Mouse (Mus musculus) ES-E14 (cell line): ENCODE measurements at regions not wholly inside any gene's neighbourhood (a gene's known extent, or its start where the extent isn't known, plus 50 kb on each side); places are given as distances from the start of the nearest gene placed in this dataset.

Source experiments
- DNase-seq: peaks from one replicate; pipeline ENCODE4 v3.0.0-alpha.2; 2013; ENCODE audit warnings: low read depth, low spot score
- H3K27ac ChIP-seq: 2 replicates; pipeline ENCODE4 v1.5.1; 2012; ENCODE audit warnings: low read depth, mild to moderate bottlenecking, low read length, moderate library complexity, mixed read lengths; ENCODE audit not compliant: poor library complexity, insufficient read depth, severe bottlenecking
- H3K36me3 ChIP-seq: 2 replicates; pipeline ENCODE4 v1.6.1; 2012; ENCODE audit warnings: mild to moderate bottlenecking, low read length, moderate library complexity, mixed read lengths; ENCODE audit not compliant: control insufficient read depth, poor library complexity, insufficient read depth, severe bottlenecking
- H3K4me1 ChIP-seq, 2 experiments: fragments of 150-350 bp in 1 of 2; sonication (generic) in 1 of 2; 2 replicates each; pipeline ENCODE4 v1.6.1; 2012; ENCODE audit warnings: low read length in 2 of 2, mild to moderate bottlenecking in 1 of 2, mixed read lengths in 1 of 2; ENCODE audit not compliant: control insufficient read depth in 2 of 2, insufficient read depth in 2 of 2, poor library complexity in 1 of 2
- H3K4me3 ChIP-seq, 2 experiments: fragments of 150-350 bp in 1 of 2; sonication (generic) in 1 of 2; 2 replicates each; pipeline ENCODE4 v1.5.1; 2012; ENCODE audit warnings: low read length in 2 of 2, low read depth in 1 of 2, mild to moderate bottlenecking in 1 of 2, mixed read lengths in 1 of 2; ENCODE audit not compliant: insufficient read depth in 1 of 2, poor library complexity in 1 of 2, severe bottlenecking in 1 of 2
- H3K9ac ChIP-seq: 2 replicates; pipeline ENCODE4 v1.6.1; 2012; ENCODE audit warnings: low read depth, mild to moderate bottlenecking, low read length, mixed read lengths; ENCODE audit not compliant: poor library complexity, insufficient read depth, severe bottlenecking
- H3K9me3 ChIP-seq: fragments of 150-350 bp; sonication (generic); 2 replicates; pipeline ENCODE4 v1.6.1; 2012; ENCODE audit warnings: low read depth, mild to moderate bottlenecking, low read length; ENCODE audit not compliant: control insufficient read depth, insufficient read depth
- CHD2 ChIP-seq: IDR thresholded peaks from 2 replicates; pipeline ENCODE4 v1.6.1; 2014; ENCODE audit warnings: mild to moderate bottlenecking, low read depth, low read length, inconsistent platforms
- HCFC1 ChIP-seq: IDR thresholded peaks from 2 replicates; pipeline ENCODE4 v1.6.1; 2012; ENCODE audit warnings: low read length, inconsistent platforms, borderline replicate concordance; ENCODE audit not compliant: insufficient read depth
- MAFK ChIP-seq: IDR thresholded peaks from 2 replicates; pipeline ENCODE4 v1.6.1; 2014; ENCODE audit warnings: mild to moderate bottlenecking, low read depth, low read length, inconsistent platforms; ENCODE audit not compliant: insufficient read depth
- ZC3H11A ChIP-seq: IDR thresholded peaks from 2 replicates; pipeline ENCODE4 v1.6.1; 2012; ENCODE audit warnings: low read depth, mild to moderate bottlenecking, inconsistent platforms, low read length, borderline replicate concordance
- ZNF384 ChIP-seq: IDR thresholded peaks from 2 replicates; pipeline ENCODE4 v1.6.1; 2012; ENCODE audit warnings: low read depth, low read length, inconsistent platforms
- in situ Hi-C, 2 experiments: fragments of 600-800 bp; cut with MboI; formaldehyde crosslinking; loops; one replicate each; pipeline ENCODE4 v1.15.1; 2025; ENCODE audit warnings: low sequenced_read_pairs in 2 of 2, inconsistent platforms in 1 of 2; ENCODE audit not compliant: unreplicated experiment in 2 of 2

GRCm38 (mm10) chr5:126531528-126531894 lies 710.1 kb upstream of the Tmem132c start:
- no peak overlapping the region for H3K9ac ChIP-seq
- H3K27ac ChIP-seq, result no peak overlapping the region
- H3K4me3 ChIP-seq, result no peak overlapping the region
- no peaks in the 10 kb centered on the region for H3K4me1 ChIP-seq
- no peak for TF ChIP-seq ZNF384
- TF ChIP-seq ZC3H11A, result no peak
- no peak for TF ChIP-seq CHD2
- no peak for TF ChIP-seq MAFK
- TF ChIP-seq HCFC1, result no peak
- H3K9me3 ChIP-seq, result no peaks in the 10 kb centered on the region
- H3K36me3 ChIP-seq, result no peaks in the 10 kb centered on the region
- in situ Hi-C loops, result no loop called here
- no peak for DNase-seq

- in situ Hi-C loops, result no loop called here
- no peak overlapping the region for H3K9ac ChIP-seq
- no peaks in the 10 kb centered on the region for H3K36me3 ChIP-seq
- no peak overlapping the region for H3K27ac ChIP-seq
- TF ChIP-seq HCFC1, result no peak
- TF ChIP-seq MAFK, result no peak
- no peak for TF ChIP-seq ZNF384
- TF ChIP-seq ZC3H11A, result no peak
- no peak for TF ChIP-seq CHD2
- H3K4me3 ChIP-seq, result no peak overlapping the region
- H3K9me3 ChIP-seq, result no peaks in the 10 kb centered on the region
- no peak for DNase-seq
- no peaks in the 10 kb centered on the region for H3K4me1 ChIP-seq
Measured at GRCm38 (mm10) chr5:126531975-126532374, 709.6 kb upstream of the Tmem132c start.

- no peaks in the 10 kb centered on the region for H3K4me1 ChIP-seq
- in situ Hi-C loops, result no loop called here
Measured at GRCm38 (mm10) chr5:126538072-126538471, 703.5 kb upstream of the Tmem132c start.

GRCm38 (mm10) chr5:126544261-126544976 lies 697.2 kb upstream of the Tmem132c start:
- Histone ChIP-seq H3K9me3 (no peaks in the 10 kb centered on the region), H3K27ac (no peak overlapping the region), H3K9ac (no peak overlapping the region), H3K4me3 (no peak overlapping the region), H3K4me1 (no peaks in the 10 kb centered on the region), H3K36me3 (no peaks in the 10 kb centered on the region)
- in situ Hi-C loops, result no loop called here
- TF ChIP-seq ZC3H11A (no peak), MAFK (no peak), HCFC1 (no peak), CHD2 (no peak), ZNF384 (no peak)
- DNase-seq, result no peak

More at GRCm38 (mm10) chr5:126538072-126538471, 703.5 kb upstream of the Tmem132c start:
- no peaks in the 10 kb centered on the region for H3K9me3 ChIP-seq
- TF ChIP-seq ZNF384, result no peak
- H3K4me3 ChIP-seq, result no peak overlapping the region
- no peak overlapping the region for H3K27ac ChIP-seq
- H3K9ac ChIP-seq, result no peak overlapping the region
- DNase-seq, result no peak
- no peaks in the 10 kb centered on the region for H3K36me3 ChIP-seq

GRCm38 (mm10) chr5:126547841-126548240 lies 693.8 kb upstream of the Tmem132c start:
- no peak overlapping the region for H3K4me3 ChIP-seq
- no peaks in the 10 kb centered on the region for H3K9me3 ChIP-seq
- H3K4me1 ChIP-seq, result no peaks in the 10 kb centered on the region
- in situ Hi-C loops, result no loop called here
- no peak overlapping the region for H3K9ac ChIP-seq
- TF ChIP-seq ZC3H11A, result no peak
- no peak for TF ChIP-seq CHD2
- no peak for TF ChIP-seq ZNF384
- no peak for TF ChIP-seq HCFC1
- no peak for TF ChIP-seq MAFK
- H3K27ac ChIP-seq, result no peak overlapping the region
- H3K36me3 ChIP-seq, result no peaks in the 10 kb centered on the region
- no peak for DNase-seq
